Mouse (Mus musculus): ENCODE results near the gene Wnk4. TPM values are rescaled to one million over a fixed set of nuclear protein-coding genes. Genes with fewer than 3 reads are reported as not detected.

The Wnk4 gene
- total RNA-seq, 1 experiment, result 0.49 TPM

GRCm38 (mm10) chr11:101279193-101279569 lies 18.8 kb downstream of the Wnk4 start:
- H3K27ac ChIP-seq (ENCODE audit: insufficient read depth, low read depth, low read length, poor library complexity, severe bottlenecking), result no peak overlapping the region
- H3K4me3 ChIP-seq (ENCODE audit: insufficient read depth in 1 of 2, low read depth in 1 of 2, low read length in 2 of 2, poor library complexity in 1 of 2, severe bottlenecking in 1 of 2), result peak overlapping the region; percentile 39 to 95
- H3K9ac ChIP-seq (ENCODE audit: insufficient read depth, low read depth, low read length, poor library complexity, severe bottlenecking), result peak overlapping the region; percentile 53; the same call in 1 of the 2 replicates
- in situ Hi-C loops (cut with MboI; ENCODE audit: low sequenced_read_pairs in 2 of 2, unreplicated experiment in 2 of 2), result no loop called here
- H3K9me3 ChIP-seq (ENCODE audit: control insufficient read depth, insufficient read depth, low read depth, low read length), result no peaks in the 10 kb centered on the region
- TF ChIP-seq ZNF384 (IDR thresholded peaks at IDR 0.05; ENCODE audit: low read depth, low read length) (no peak), MAFK (IDR thresholded peaks at IDR 0.05; ENCODE audit: insufficient read depth, low read depth, low read length) (no peak), ZC3H11A (IDR thresholded peaks at IDR 0.05; ENCODE audit: borderline replicate concordance, low read depth, low read length) (no peak), CHD2 (IDR thresholded peaks at IDR 0.05; ENCODE audit: low read depth, low read length) (no peak), HCFC1 (IDR thresholded peaks at IDR 0.05; ENCODE audit: borderline replicate concordance, insufficient read depth, low read length) (no peak)
- H3K36me3 ChIP-seq (ENCODE audit: control insufficient read depth, insufficient read depth, low read length, poor library complexity, severe bottlenecking), result no peaks in the 10 kb centered on the region
- peaks cover 0 to 12% of the 10 kb centered on the region in 2 experiments; a peak in 3 of 4 replicates for H3K4me1 ChIP-seq (ENCODE audit: control insufficient read depth in 2 of 2, insufficient read depth in 2 of 2, low read length in 2 of 2, poor library complexity in 1 of 2)
- no peak for DNase-seq (ENCODE audit: low read depth, low spot score)

GRCm38 (mm10) chr11:101280837-101281236 lies 20.5 kb downstream of the Wnk4 start:
- in situ Hi-C loops (cut with MboI; ENCODE audit: low sequenced_read_pairs in 2 of 2, unreplicated experiment in 2 of 2), result no loop called here
- H3K36me3 ChIP-seq (ENCODE audit: control insufficient read depth, insufficient read depth, low read length, poor library complexity, severe bottlenecking), result no peaks in the 10 kb centered on the region; the same call in 1 of the 2 replicates
- TF ChIP-seq MAFK (IDR thresholded peaks at IDR 0.05; ENCODE audit: insufficient read depth, low read depth, low read length) (no peak), ZNF384 (IDR thresholded peaks at IDR 0.05; ENCODE audit: low read depth, low read length) (no peak), HCFC1 (IDR thresholded peaks at IDR 0.05; ENCODE audit: borderline replicate concordance, insufficient read depth, low read length) (no peak), ZC3H11A (IDR thresholded peaks at IDR 0.05; ENCODE audit: borderline replicate concordance, low read depth, low read length) (no peak), CHD2 (IDR thresholded peaks at IDR 0.05; ENCODE audit: low read depth, low read length) (no peak)
- H3K4me3 ChIP-seq (ENCODE audit: insufficient read depth in 1 of 2, low read depth in 1 of 2, low read length in 2 of 2, poor library complexity in 1 of 2, severe bottlenecking in 1 of 2), result no peak overlapping the region
- DNase-seq (ENCODE audit: low read depth, low spot score), result no peak
- no peak overlapping the region for H3K9ac ChIP-seq (ENCODE audit: insufficient read depth, low read depth, low read length, poor library complexity, severe bottlenecking)
- peaks cover 0 to 12% of the 10 kb centered on the region in 2 experiments; a peak in 3 of 4 replicates for H3K4me1 ChIP-seq (ENCODE audit: control insufficient read depth in 2 of 2, insufficient read depth in 2 of 2, low read length in 2 of 2, poor library complexity in 1 of 2)
- H3K9me3 ChIP-seq (ENCODE audit: control insufficient read depth, insufficient read depth, low read depth, low read length), result no peaks in the 10 kb centered on the region
- no peak overlapping the region for H3K27ac ChIP-seq (ENCODE audit: insufficient read depth, low read depth, low read length, poor library complexity, severe bottlenecking)

DNA sequence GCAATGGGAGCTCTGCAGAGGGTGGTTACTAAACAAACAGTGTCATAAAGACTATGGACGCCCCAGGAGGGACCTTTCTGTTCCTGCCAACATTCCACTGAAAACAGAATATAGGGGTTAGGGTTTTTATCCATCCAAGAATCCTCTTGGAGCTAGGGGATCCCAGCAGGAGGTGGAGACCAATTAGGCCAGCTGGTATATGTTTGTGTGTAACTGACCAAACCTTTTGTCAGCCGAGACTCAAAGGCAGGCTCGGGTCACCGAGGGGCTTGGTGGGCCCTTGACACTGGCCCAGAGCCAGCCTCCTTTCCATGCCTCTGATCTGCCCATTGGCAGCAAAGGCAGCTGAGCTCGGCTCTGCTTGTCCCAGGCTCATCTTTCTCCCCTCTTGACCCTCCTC lies 22.5 kb downstream of the Wnk4 start:
- Histone ChIP-seq H3K9me3 (ENCODE audit: control insufficient read depth, insufficient read depth, low read depth, low read length) (no peaks in the 10 kb centered on the region), H3K36me3 (ENCODE audit: control insufficient read depth, insufficient read depth, low read length, poor library complexity, severe bottlenecking) (peaks cover 2% of the 10 kb centered on the region; the same call in 1 of the 2 replicates), H3K4me1 (ENCODE audit: control insufficient read depth in 2 of 2, insufficient read depth in 2 of 2, low read length in 2 of 2, poor library complexity in 1 of 2) (peaks cover 0 to 4% of the 10 kb centered on the region in 2 experiments; a peak in 2 of 4 replicates), H3K9ac (ENCODE audit: insufficient read depth, low read depth, low read length, poor library complexity, severe bottlenecking) (no peak overlapping the region), H3K27ac (ENCODE audit: insufficient read depth, low read depth, low read length, poor library complexity, severe bottlenecking) (no peak overlapping the region), H3K4me3 (ENCODE audit: insufficient read depth in 1 of 2, low read depth in 1 of 2, low read length in 2 of 2, poor library complexity in 1 of 2, severe bottlenecking in 1 of 2) (no peak overlapping the region)
- no peak for TF ChIP-seq ZNF384 (IDR thresholded peaks at IDR 0.05; ENCODE audit: low read depth, low read length)
- in situ Hi-C loops (cut with MboI; ENCODE audit: low sequenced_read_pairs in 2 of 2, unreplicated experiment in 2 of 2), result no loop called here
- no peak for DNase-seq (ENCODE audit: low read depth, low spot score)

- Histone ChIP-seq H3K9ac (ENCODE audit: insufficient read depth, low read depth, low read length, poor library complexity, severe bottlenecking) (no peak overlapping the region), H3K36me3 (ENCODE audit: control insufficient read depth, insufficient read depth, low read length, poor library complexity, severe bottlenecking) (peaks cover 5% of the 10 kb centered on the region), H3K4me1 (ENCODE audit: control insufficient read depth in 2 of 2, insufficient read depth in 2 of 2, low read length in 2 of 2, poor library complexity in 1 of 2) (peaks cover 0 to 2% of the 10 kb centered on the region in 2 experiments; a peak in 2 of 4 replicates), H3K27ac (ENCODE audit: insufficient read depth, low read depth, low read length, poor library complexity, severe bottlenecking) (no peak overlapping the region), H3K9me3 (ENCODE audit: control insufficient read depth, insufficient read depth, low read depth, low read length) (no peaks in the 10 kb centered on the region), H3K4me3 (ENCODE audit: insufficient read depth in 1 of 2, low read depth in 1 of 2, low read length in 2 of 2, poor library complexity in 1 of 2, severe bottlenecking in 1 of 2) (no peak overlapping the region)
- in situ Hi-C loops (cut with MboI; ENCODE audit: low sequenced_read_pairs in 2 of 2, unreplicated experiment in 2 of 2), result no loop called here
- no peak for TF ChIP-seq ZNF384 (IDR thresholded peaks at IDR 0.05; ENCODE audit: low read depth, low read length)
- DNase-seq (ENCODE audit: low read depth, low spot score), result no peak
These were observed 23.4 kb downstream of the Wnk4 start for GRCm38 (mm10) chr11:101283805-101284204.

- peaks cover 18% of the 10 kb centered on the region for H3K36me3 ChIP-seq (ENCODE audit: control insufficient read depth, insufficient read depth, low read length, poor library complexity, severe bottlenecking)
These were observed 26.9 kb downstream of the Wnk4 start for GRCm38 (mm10) chr11:101287306-101287705.

More at GRCm38 (mm10) chr11:101287306-101287705, 26.9 kb downstream of the Wnk4 start:
- TF ChIP-seq HCFC1 (IDR thresholded peaks at IDR 0.05; ENCODE audit: borderline replicate concordance, insufficient read depth, low read length) (no peak), ZNF384 (IDR thresholded peaks at IDR 0.05; ENCODE audit: low read depth, low read length) (no peak), ZC3H11A (IDR thresholded peaks at IDR 0.05; ENCODE audit: borderline replicate concordance, low read depth, low read length) (no peak), CHD2 (IDR thresholded peaks at IDR 0.05; ENCODE audit: low read depth, low read length) (no peak), MAFK (IDR thresholded peaks at IDR 0.05; ENCODE audit: insufficient read depth, low read depth, low read length) (no peak)
- Histone ChIP-seq H3K9ac (ENCODE audit: insufficient read depth, low read depth, low read length, poor library complexity, severe bottlenecking) (no peak overlapping the region), H3K27ac (ENCODE audit: insufficient read depth, low read depth, low read length, poor library complexity, severe bottlenecking) (no peak overlapping the region), H3K4me1 (ENCODE audit: control insufficient read depth in 2 of 2, insufficient read depth in 2 of 2, low read length in 2 of 2, poor library complexity in 1 of 2) (no peaks in the 10 kb centered on the region), H3K4me3 (ENCODE audit: insufficient read depth in 1 of 2, low read depth in 1 of 2, low read length in 2 of 2, poor library complexity in 1 of 2, severe bottlenecking in 1 of 2) (no peak overlapping the region), H3K9me3 (ENCODE audit: control insufficient read depth, insufficient read depth, low read depth, low read length) (no peaks in the 10 kb centered on the region)
- in situ Hi-C loops (cut with MboI; ENCODE audit: low sequenced_read_pairs in 2 of 2, unreplicated experiment in 2 of 2), result no loop called here
- no peak for DNase-seq (ENCODE audit: low read depth, low spot score)

Data from ES-E14 (cell line).